Mouse (Mus musculus) embryonic stem cell, embryonic (primary cell): ENCODE results near the gene Capn11.

Source experiments
- CTCF ChIA-PET, 4 experiments: fragments of 300-600 bp in 2 of 4; fragments of 350-600 bp in 2 of 4; sonication (Branson Sonifier 250); formaldehyde crosslinking; loops; one replicate each; lab custom pipeline; 2022; ENCODE audit warnings: inconsistent platforms in 2 of 4; lab: Charles Lee
- POLR2A ChIA-PET, 4 experiments: fragments of 300-600 bp in 2 of 4; fragments of 350-600 bp in 2 of 4; sonication (Branson Sonifier 250); formaldehyde crosslinking; loops; one replicate each; lab custom pipeline; 2022; ENCODE audit warnings: antibody characterized with exemption in 4 of 4, inconsistent platforms in 1 of 4; lab: Charles Lee

Capn11 gene

DNA sequence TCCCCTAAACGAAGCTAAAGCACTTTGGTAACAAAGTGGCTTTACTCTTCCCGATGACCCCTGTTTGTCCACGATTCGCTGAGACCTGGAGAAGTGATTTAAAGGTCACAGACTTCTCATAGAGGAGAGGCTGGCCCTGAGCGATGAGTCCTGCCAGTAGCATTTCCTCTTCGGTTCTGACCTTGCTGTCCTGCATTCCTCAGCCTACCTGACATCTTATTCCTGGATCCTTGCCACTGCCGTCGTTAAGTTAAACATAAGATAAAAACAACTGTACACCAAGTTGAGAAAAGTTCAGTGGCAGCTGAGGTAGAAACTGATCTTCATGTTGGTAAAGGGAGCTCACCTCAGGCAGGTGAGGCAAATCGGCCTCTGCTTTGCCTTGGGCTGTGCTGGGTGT lies 30.0 kb upstream of the Capn11 start:
- ChIA-PET CTCF (no interaction called here), POLR2A (interaction anchor here in 1 of 4 experiments (0.6 kb wide), 1 partner anchor 127 kb away, joined by 3 read pairs; no protein-coding TSS in a partner anchor)

- CTCF ChIA-PET = interaction anchor here in 1 of 4 experiments (0.6 to 1.3 kb wide), 2 partner anchors 24 to 60 kb away, joined by 3 to 4 read pairs; no protein-coding TSS in a partner anchor
These were observed 27.6 kb upstream of the Capn11 start, which contains the start of gene Tmem63b for GRCm38 (mm10) chr17:45686716-45687115. Tmem63b (minus strand) TSS chr17:45686905.

GRCm38 (mm10) chr17:45686093-45686619 lies 27.0 kb upstream of the Capn11 start, which contains the start of gene Mrpl14:
Mrpl14 (plus strand) TSS chr17:45686322.
- POLR2A ChIA-PET = interaction anchor here in 3 of 4 experiments (0.5 to 3.0 kb wide), 34 partner anchors 8 to 743 kb away, joined by 3 to 30 read pairs (median 4); partner anchors contain the start of genes Hsp90ab1 (in 2 of the 3), Mymx (in 2 of the 3), Cdc5l (in 1 of the 3) and Crip3 (in 1 of the 3)
- CTCF ChIA-PET = interaction anchor here (0.6 to 2.4 kb wide), 20 partner anchors 9 to 1799 kb away, joined by 3 to 13 read pairs (median 4); no protein-coding TSS in a partner anchor

More at GRCm38 (mm10) chr17:45686716-45687115, 27.6 kb upstream of the Capn11 start, which contains the start of gene Tmem63b:
- POLR2A ChIA-PET = interaction anchor here in 2 of 4 experiments (0.6 to 1.7 kb wide), 6 partner anchors 13 to 154 kb away, joined by 3 to 9 read pairs (median 3); partner anchors contain the start of gene Nfkbie (in 1 of the 2)

DNA sequence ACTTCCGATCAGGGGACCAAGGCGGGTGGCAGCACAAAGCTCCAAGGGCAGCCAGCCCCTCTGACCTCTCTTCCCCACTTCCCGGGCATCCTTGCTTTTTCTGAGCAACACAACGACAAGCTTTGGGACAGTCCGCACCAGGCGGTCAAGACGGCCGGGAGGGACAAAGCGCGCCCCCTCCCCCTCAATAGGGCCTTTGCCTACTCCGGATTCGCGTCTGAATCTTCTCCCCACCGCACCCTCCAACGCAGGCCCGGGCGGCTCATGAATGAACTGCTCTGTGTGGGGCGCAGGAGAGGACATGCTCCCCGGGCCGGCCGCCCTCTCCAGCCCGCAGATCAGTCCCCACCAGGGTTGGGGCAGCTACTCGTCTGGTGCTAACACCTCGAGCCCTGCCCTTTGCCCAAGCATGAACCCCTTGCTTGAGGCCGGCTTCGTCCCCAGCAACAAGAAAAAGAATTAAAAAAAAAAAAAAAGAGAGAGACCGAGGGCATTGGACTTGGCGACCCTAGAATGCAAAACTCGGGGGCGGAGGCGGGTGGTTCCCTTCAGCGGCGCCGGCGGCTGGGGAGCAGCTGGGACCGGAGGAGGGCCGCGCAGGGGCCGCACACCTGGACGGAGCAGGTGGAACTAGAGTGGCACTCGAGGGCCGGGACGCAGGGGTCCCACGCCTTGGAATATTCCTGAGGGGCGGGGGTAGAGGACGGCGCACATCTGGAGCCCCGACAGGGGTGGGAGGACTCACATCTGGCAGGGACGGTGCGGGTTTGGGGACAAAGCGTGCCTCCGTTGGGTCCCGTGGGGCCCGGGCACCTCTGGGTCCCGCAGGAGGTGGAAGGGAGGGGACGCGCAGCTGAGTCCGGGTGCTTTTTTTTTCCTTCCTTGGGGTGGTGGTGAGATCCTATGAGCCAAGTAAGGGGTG lies 26.3 kb upstream of the Capn11 start:
- POLR2A ChIA-PET = interaction anchor here in 3 of 4 experiments (0.5 to 3.0 kb wide), 40 partner anchors 8 to 744 kb away, joined by 3 to 30 read pairs (median 4); partner anchors contain the start of genes Hsp90ab1 (in 3 of the 3), Mymx (in 2 of the 3), Cdc5l (in 1 of the 3) and Crip3 (in 1 of the 3)

DNA sequence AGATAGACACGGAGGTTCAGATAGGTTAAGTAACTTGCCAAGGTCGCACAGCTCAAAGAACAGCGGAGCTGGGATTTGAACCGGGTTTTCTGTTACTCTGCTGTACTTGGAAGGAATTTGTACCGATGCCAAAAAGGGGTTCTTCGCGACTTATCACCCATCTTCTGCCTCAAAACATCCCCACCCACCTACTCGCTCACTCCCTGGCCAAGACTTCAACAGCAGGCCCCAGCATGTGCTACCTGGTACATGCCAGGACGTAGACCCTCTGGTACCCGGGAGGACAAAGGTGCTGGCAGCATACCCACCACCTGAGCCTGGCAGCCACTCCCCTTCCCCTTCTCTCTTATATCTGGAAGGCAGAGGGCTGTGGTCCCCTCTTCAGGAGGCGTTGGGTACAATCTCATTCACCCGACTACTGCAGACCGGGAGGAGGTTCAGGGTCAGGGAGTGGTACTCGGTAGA lies 25.6 kb upstream of the Capn11 start:
- POLR2A ChIA-PET = interaction anchor here in 3 of 4 experiments (0.6 to 3.0 kb wide), 18 partner anchors 10 to 119 kb away, joined by 3 to 30 read pairs (median 4); partner anchors contain the start of gene Hsp90ab1 (in 2 of the 3)
- CTCF ChIA-PET = interaction anchor here in 3 of 4 experiments (0.6 to 2.4 kb wide), 10 partner anchors 10 to 1493 kb away, joined by 3 to 13 read pairs (median 4); partner anchors contain the start of gene Ptk7 (in 1 of the 3)

More for the DNA sequence above, 26.3 kb upstream of the Capn11 start:
- CTCF ChIA-PET = interaction anchor here (0.6 to 2.4 kb wide), 26 partner anchors 8 to 1799 kb away, joined by 3 to 13 read pairs (median 4); partner anchors contain the start of gene Ptk7 (in 1 of the 4)

GRCm38 (mm10) chr17:45682843-45683242 lies 23.7 kb upstream of the Capn11 start:
- POLR2A ChIA-PET = interaction anchor here in 3 of 4 experiments (0.7 to 1.7 kb wide), 10 partner anchors 11 to 111 kb away, joined by 3 to 4 read pairs (median 3); partner anchors contain the start of gene Hsp90ab1 (in 1 of the 3)
- CTCF ChIA-PET = interaction anchor here (0.6 to 1.6 kb wide), 5 partner anchors 17 to 224 kb away, joined by 3 to 4 read pairs (median 3); no protein-coding TSS in a partner anchor

DNA sequence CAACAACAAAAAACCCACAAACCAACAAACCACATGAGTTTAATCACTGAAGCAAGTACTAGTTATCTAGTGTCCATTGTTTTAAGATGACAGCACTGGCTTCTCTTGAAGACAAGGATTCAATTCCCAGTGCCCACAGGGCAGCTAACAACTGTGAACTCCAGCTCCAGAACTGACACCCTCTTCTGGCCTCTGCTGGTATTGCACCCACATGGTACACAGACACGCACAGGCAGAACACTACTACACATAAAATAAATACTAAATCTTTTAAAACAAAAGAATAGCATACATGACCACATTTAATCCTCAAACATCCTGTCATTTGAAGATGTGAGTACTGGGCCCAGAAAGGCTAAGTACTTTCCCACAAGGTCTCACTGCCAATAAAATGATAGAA lies 22.5 kb upstream of the Capn11 start:
- ChIA-PET POLR2A (interaction anchor here in 3 of 4 experiments (0.5 to 2.4 kb wide), 11 partner anchors 9 to 1171 kb away, joined by 3 to 10 read pairs (median 5); partner anchors contain the start of gene Hsp90ab1 (in 1 of the 3)), CTCF (interaction anchor here (0.6 to 3.2 kb wide), 24 partner anchors 10 to 1846 kb away, joined by 3 to 19 read pairs (median 4); partner anchors contain the start of gene Aars2 (in 1 of the 4))

DNA sequence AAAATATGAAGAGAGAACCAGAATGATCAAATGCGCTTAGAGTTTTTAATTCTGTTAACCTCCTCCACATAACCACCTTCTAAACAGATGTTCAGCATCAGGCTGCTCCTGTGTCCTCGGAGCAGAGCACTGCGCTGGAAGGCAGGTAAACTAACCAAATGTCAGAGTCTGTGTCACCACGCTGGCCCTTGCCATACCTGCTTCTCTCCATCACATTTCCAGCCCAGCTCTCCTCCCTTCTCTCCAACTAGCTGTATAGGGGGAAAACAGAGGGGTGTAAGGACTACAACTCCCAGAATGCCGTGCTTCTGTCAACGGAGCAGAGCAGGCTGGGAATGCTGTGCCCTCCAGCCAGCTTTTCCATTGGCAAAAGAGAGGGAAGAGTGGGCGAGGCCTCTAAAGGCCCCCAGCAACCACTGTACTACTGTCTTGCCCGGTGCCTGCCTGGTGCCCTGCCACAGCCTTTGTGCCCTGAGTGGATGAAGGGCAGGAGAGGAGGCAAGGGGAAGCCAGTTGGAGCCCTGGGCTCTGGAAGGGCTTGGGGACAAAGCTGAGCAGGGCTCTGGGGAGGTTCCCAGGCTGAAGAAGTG lies 21.4 kb upstream of the Capn11 start:
- ChIA-PET CTCF (interaction anchor here in 3 of 4 experiments (0.6 to 3.2 kb wide), 19 partner anchors 9 to 691 kb away, joined by 3 to 19 read pairs (median 4); partner anchors contain the start of gene Slc35b2 (in 1 of the 3)), POLR2A (interaction anchor here in 3 of 4 experiments (0.6 to 2.4 kb wide), 14 partner anchors 8 to 480 kb away, joined by 3 to 10 read pairs (median 4); partner anchors contain the start of genes Capn11 (in 1 of the 3), Gtpbp2 (in 1 of the 3) and Hsp90ab1 (in 1 of the 3))

DNA sequence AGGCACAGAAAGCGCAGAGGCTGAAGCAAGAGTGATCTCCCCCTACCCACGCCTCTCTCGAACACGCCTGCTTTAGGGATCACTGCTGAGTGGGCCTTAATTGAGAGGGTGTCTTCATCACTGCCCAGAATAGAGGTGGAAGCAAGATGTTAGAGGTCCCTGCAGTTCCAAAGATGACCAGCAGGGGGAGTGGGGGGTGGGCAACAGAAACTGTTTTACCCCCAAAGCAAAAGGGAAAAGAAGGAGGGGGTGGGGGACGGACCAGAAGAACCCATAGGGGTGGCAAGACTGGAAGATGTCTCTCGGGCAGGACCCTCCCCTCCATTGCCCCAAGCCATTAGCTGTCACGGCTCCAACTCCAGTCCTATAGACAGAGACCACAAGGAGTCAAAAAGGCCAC lies 19.0 kb upstream of the Capn11 start:
- POLR2A ChIA-PET = interaction anchor here in 2 of 4 experiments (0.6 to 2.7 kb wide), 7 partner anchors 8 to 195 kb away, joined by 3 to 9 read pairs (median 3); partner anchors contain the start of gene Mrpl14 (in 1 of the 2)

GRCm38 (mm10) chr17:45672598-45672997 lies 13.5 kb upstream of the Capn11 start:
- ChIA-PET CTCF (interaction anchor here in 3 of 4 experiments (0.5 to 4.0 kb wide), 3 partner anchors 8 to 52 kb away, joined by 3 to 19 read pairs (median 4); no protein-coding TSS in a partner anchor), POLR2A (interaction anchor here in 2 of 4 experiments (1.4 to 1.8 kb wide), 2 partner anchors 8 to 9 kb away, joined by 3 to 5 read pairs; no protein-coding TSS in a partner anchor)

More for the DNA sequence above, 19.0 kb upstream of the Capn11 start:
- CTCF ChIA-PET = interaction anchor here in 3 of 4 experiments (0.6 to 2.1 kb wide), 16 partner anchors 8 to 781 kb away, joined by 3 to 13 read pairs (median 4); partner anchors contain the start of gene Mrpl14 (in 1 of the 3)

DNA sequence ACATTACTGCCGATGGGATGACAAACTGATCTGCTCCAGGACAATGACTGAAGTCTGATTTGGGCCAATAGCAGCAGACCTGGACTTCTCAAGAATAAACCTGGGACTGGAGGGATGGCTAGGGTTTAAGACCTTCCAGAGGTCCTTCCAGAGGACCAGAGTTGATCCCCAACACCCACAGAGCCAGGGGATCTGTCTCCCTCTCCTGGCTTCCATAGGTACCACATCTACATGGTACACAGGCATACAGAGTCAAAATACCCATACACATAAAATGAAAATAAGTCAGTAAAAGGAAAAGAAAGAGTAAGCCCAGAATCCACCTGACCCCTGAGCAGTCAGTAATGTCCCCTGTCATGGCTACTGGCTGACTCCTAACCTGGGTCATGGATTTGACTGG lies 12.7 kb upstream of the Capn11 start:
- ChIA-PET POLR2A (interaction anchor here in 2 of 4 experiments (1.0 to 1.8 kb wide), 3 partner anchors 9 to 10 kb away, joined by 3 to 5 read pairs (median 3); no protein-coding TSS in a partner anchor), CTCF (interaction anchor here in 1 of 4 experiments (4.0 kb wide), 1 partner anchor 9 kb away, joined by 19 read pairs; no protein-coding TSS in a partner anchor)

DNA sequence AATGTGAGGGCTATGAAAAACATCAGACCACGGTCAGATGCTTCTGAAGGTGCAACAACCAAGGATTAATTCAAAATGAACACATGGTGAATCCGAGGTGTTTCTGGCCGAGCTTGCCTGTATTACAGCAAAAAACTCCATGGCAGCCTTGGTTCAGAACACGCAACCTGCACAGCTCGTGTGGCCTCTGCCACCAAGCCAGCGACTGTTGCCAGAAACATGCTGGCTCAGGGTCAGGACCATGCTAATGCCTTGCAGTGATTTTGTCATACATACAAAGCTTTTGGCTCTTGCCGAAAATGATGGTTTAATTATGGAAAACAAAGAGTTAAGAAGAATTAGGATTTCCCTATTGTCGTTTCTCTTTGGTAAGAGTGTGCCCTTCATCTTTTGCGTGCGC lies 8.9 kb upstream of the Capn11 start:
- ChIA-PET CTCF (interaction anchor here in 3 of 4 experiments (1.3 to 3.5 kb wide), 6 partner anchors 9 to 84 kb away, joined by 3 to 17 read pairs (median 7); no protein-coding TSS in a partner anchor), POLR2A (interaction anchor here in 3 of 4 experiments (0.7 to 2.3 kb wide), 8 partner anchors 10 to 462 kb away, joined by 3 to 8 read pairs (median 4); partner anchors contain the start of gene Hsp90ab1 (in 1 of the 3))

DNA sequence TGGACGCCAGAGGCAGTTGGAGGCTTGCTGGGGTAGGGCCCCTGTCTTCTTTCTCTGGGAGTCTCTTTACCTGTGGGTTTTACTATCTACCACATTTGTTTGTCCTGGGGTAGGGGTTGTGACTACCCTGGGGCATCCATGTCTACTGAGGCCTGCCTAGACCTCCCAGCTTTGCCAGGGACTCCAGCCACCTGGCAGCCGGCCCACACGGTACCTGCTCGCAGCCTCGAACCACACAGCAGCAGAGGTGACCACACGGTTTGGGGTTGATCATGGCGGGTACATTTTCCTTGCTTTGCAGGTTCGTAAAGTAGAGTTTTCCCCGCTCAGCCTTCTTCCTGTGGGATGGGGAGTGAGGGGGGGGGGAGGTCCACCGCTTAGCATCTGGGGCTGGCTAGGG lies 8.4 kb upstream of the Capn11 start:
- CTCF ChIA-PET = interaction anchor here (1.1 to 3.5 kb wide), 7 partner anchors 10 to 84 kb away, joined by 3 to 17 read pairs (median 5); no protein-coding TSS in a partner anchor

GRCm38 (mm10) chr17:45666091-45666490 lies 7.0 kb upstream of the Capn11 start:
- POLR2A ChIA-PET = interaction anchor here (0.6 to 3.1 kb wide), 14 partner anchors 10 to 102 kb away, joined by 3 to 16 read pairs (median 4); partner anchors contain the start of genes Mrpl14 (in 2 of the 4), Hsp90ab1 (in 1 of the 4), Mymx (in 1 of the 4) and Slc35b2 (in 1 of the 4)
- CTCF ChIA-PET = interaction anchor here in 3 of 4 experiments (0.5 to 3.5 kb wide), 12 partner anchors 10 to 85 kb away, joined by 3 to 17 read pairs (median 4); no protein-coding TSS in a partner anchor

More for the DNA sequence above, 8.4 kb upstream of the Capn11 start:
- POLR2A ChIA-PET = interaction anchor here (0.7 to 2.3 kb wide), 11 partner anchors 9 to 462 kb away, joined by 3 to 8 read pairs (median 4); partner anchors contain the start of genes Hsp90ab1 (in 1 of the 4) and Mymx (in 1 of the 4)

GRCm38 (mm10) chr17:45664608-45665007 lies 5.5 kb upstream of the Capn11 start:
- ChIA-PET POLR2A (interaction anchor here (0.5 to 3.1 kb wide), 21 partner anchors 9 to 304 kb away, joined by 3 to 16 read pairs (median 5); partner anchors contain the start of gene Hsp90ab1 (in 2 of the 4)), CTCF (interaction anchor here (0.6 to 3.7 kb wide), 27 partner anchors 8 to 561 kb away, joined by 3 to 32 read pairs (median 4); partner anchors contain the start of genes Mrpl14 (in 1 of the 4), Nfkbie (in 1 of the 4) and Slc35b2 (in 1 of the 4))
